Mouse (Mus musculus) stomach, embryonic 15.5 days (tissue): ENCODE measurements around the gene Pik3c2a. TPM values are rescaled to one million over a fixed set of nuclear protein-coding genes. Genes with fewer than 3 reads are reported as not detected.
A peak's percentile ranks its signal among the peaks of the same experiment; 100 is the strongest.

Source experiments
- ATAC-seq: fragments of 200-750 bp; cut with Nextera tagmentation; 2 replicates; pipeline ENCODE4 v1.8.0; 2017; ENCODE audit warnings: low read depth, moderate number of reproducible peaks, moderate TSS enrichment; ENCODE audit not compliant: insufficient read depth, low FRiP score
- H3K27ac ChIP-seq: fragments of 300-500 bp; sonication (generic); 2 replicates; pipeline ENCODE4 v1.5.1; 2015; ENCODE audit warnings: mild to moderate bottlenecking, inconsistent platforms
- H3K27me3 ChIP-seq: fragments of 300-500 bp; sonication (generic); replicated peaks from 2 replicates; pipeline ENCODE4 v1.6.1; 2015; ENCODE audit warnings: inconsistent platforms
- H3K36me3 ChIP-seq: fragments of 300-500 bp; sonication (generic); 2 replicates; pipeline ENCODE4 v1.6.1; 2015; ENCODE audit warnings: inconsistent platforms
- H3K4me1 ChIP-seq: fragments of 300-500 bp; sonication (generic); 2 replicates; pipeline ENCODE4 v1.6.1; 2015; ENCODE audit warnings: inconsistent platforms
- H3K4me2 ChIP-seq: fragments of 300-500 bp; sonication (generic); 2 replicates; pipeline ENCODE4 v1.6.1; 2015; ENCODE audit warnings: mild to moderate bottlenecking, inconsistent platforms
- H3K4me3 ChIP-seq: fragments of 300-500 bp; sonication (generic); replicated peaks from 2 replicates; pipeline ENCODE4 v1.5.1; 2015; ENCODE audit warnings: inconsistent platforms
- H3K9ac ChIP-seq: fragments of 300-500 bp; sonication (generic); 2 replicates; pipeline ENCODE4 v1.6.1; 2015; ENCODE audit warnings: inconsistent platforms
- H3K9me3 ChIP-seq: fragments of 300-500 bp; sonication (generic); 2 replicates; pipeline ENCODE4 v1.6.1; 2016; ENCODE audit warnings: inconsistent platforms
- WGBS: fragments of 180-500 bp; shearing (Covaris S2); methylation state at CpG from one replicate; pipeline ENCODE4 v1.1.7; 2015; 5-methylcytosine and 5-hydroxymethylcytosine counted together
- polyA plus RNA-seq: library from polyadenylated mRNA; unstranded; fragments of >200 nt; fragmentation: Nextera tagmentation; extraction: Ambion mirVana; gene quantifications from 2 replicates; pipeline ENCODE4 v1.2.1, GENCODE M21; 2015

Pik3c2a gene
- polyA plus RNA-seq, 1 experiment from 2014 or later = 26.4 TPM

- no peak overlapping the region for H3K9ac ChIP-seq
- H3K27me3 ChIP-seq = no peaks in the 10 kb centered on the region
- ATAC-seq = no peak
- H3K4me2 ChIP-seq = no peak overlapping the region
- no peaks in the 10 kb centered on the region for H3K9me3 ChIP-seq
- 0 out of 2 replicates have a peak, but pooled peaks cover 4% of the 10 kb centered on the region for H3K4me1 ChIP-seq
- H3K27ac ChIP-seq = no peak overlapping the region
- no peaks in the 10 kb centered on the region for H3K36me3 ChIP-seq
- no peak overlapping the region for H3K4me3 ChIP-seq
- WGBS = 82% methylated on average over 3 of the region's 3 CpGs
Measured at GRCm38 (mm10) chr7:116446645-116447044, 3.4 kb upstream of the Pik3c2a start.

DNA sequence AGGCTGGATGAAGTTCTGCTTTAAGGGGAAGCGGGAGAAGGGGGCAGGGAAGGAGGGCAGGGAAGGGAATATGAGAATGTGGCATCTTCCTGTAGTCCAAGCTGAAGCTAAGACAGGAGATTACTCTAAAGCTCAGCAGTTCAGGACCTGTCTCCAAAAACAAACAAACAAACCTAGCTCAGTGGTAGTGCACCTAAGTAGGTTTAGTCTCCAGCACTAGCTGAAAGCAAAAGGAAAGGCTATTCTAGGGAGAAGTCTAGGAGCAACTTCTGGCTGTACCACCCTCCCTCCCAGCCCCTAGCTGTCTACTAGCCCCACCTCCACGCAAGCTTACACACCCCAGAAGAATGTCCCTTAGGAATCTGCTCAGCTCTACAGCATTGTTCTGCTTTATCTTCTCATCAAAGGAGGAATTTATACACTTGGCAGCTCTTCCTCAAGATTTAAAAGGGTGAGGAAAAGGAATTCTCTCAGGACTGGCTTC lies 1.1 kb upstream of the Pik3c2a start:
- Histone ChIP-seq H3K4me2 (peak overlapping the region; percentile 92), H3K36me3 (no peaks in the 10 kb centered on the region), H3K4me1 (0 out of 2 replicates have a peak, but pooled peaks cover 6% of the 10 kb centered on the region), H3K4me3 (peak overlapping the region; percentile 77), H3K27me3 (no peaks in the 10 kb centered on the region), H3K9me3 (no peaks in the 10 kb centered on the region), H3K9ac (peak overlapping the region; percentile 46; the same call in 1 of the 2 replicates), H3K27ac (peak overlapping the region; percentile 94)
- WGBS = 5% methylated on average over 2 of the region's 2 CpGs
- peak; percentile 61 for ATAC-seq

GRCm38 (mm10) chr7:116443697-116444325 lies 562 bp upstream of the Pik3c2a start:
- Histone ChIP-seq H3K27me3 (no peaks in the 10 kb centered on the region), H3K9ac (peak overlapping the region; percentile 46; the same call in 1 of the 2 replicates), H3K9me3 (no peaks in the 10 kb centered on the region), H3K4me1 (0 out of 2 replicates have a peak, but pooled peaks cover 6% of the 10 kb centered on the region), H3K4me2 (peak overlapping the region; percentile 92), H3K4me3 (peak overlapping the region; percentile 77), H3K27ac (peak overlapping the region; percentile 94), H3K36me3 (no peaks in the 10 kb centered on the region)
- peak; percentile 24 for ATAC-seq
- WGBS = under 1% methylated on average over 38 of the region's 38 CpGs

- Histone ChIP-seq H3K4me2 (peak overlapping the region; percentile 92), H3K36me3 (no peaks in the 10 kb centered on the region), H3K27ac (no peak overlapping the region), H3K9me3 (no peaks in the 10 kb centered on the region), H3K4me1 (0 out of 2 replicates have a peak, but pooled peaks cover 6% of the 10 kb centered on the region), H3K9ac (peak overlapping the region; percentile 82; the same call in 1 of the 2 replicates), H3K27me3 (no peaks in the 10 kb centered on the region), H3K4me3 (peak overlapping the region; percentile 77)
- 6% methylated on average over 7 of the region's 7 CpGs for WGBS
- no peak for ATAC-seq
Measured at GRCm38 (mm10) chr7:116442226-116442625, 1.0 kb downstream of the Pik3c2a start.

DNA sequence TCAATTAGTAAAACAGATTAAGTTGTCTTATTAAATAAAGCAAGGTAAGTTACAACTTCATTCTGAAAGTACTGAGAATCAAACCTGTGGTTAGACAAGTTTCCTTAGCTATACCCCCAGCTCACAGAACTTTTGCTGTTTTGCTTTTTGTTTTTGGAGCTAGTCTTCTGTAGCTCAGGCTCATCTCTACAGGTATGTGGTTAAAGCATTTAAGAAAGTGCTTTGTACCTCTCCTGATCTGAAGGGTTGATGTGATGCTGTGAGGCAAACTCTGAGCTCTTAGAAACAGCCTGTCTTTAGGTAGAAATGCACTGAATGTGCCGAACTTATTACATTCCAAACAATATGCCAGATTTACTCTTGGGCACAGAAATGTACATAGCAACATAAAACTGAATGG lies 1.9 kb downstream of the Pik3c2a start:
- Histone ChIP-seq H3K27me3 (no peaks in the 10 kb centered on the region), H3K9ac (no peak overlapping the region), H3K4me3 (no peak overlapping the region), H3K9me3 (no peaks in the 10 kb centered on the region), H3K4me1 (0 out of 2 replicates have a peak, but pooled peaks cover 6% of the 10 kb centered on the region), H3K4me2 (peak overlapping the region; percentile 3; the same call in 1 of the 2 replicates), H3K36me3 (no peaks in the 10 kb centered on the region), H3K27ac (no peak overlapping the region)
- no peak for ATAC-seq
- WGBS = 58% methylated on average over 1 of the region's 1 CpGs

DNA sequence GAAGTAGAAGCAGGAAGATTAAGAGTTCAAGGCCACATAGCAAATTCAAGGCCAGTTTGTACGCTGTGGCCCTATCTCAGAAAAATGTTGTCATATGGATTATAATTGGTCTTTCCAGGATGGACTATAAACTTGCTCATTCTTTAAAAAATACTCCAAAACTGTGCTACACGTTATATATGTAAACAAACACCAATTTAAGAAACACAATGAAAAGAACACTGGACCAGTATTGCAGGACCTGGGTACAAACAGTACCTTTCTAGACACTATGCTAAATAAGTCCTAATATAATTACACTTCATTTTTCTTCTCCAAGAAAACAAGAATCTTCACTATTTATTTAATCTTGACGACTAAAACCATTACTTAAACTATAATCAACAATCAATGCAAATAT lies 11.6 kb downstream of the Pik3c2a start:
- Histone ChIP-seq H3K4me3 (no peak overlapping the region), H3K9me3 (no peaks in the 10 kb centered on the region), H3K36me3 (no peaks in the 10 kb centered on the region), H3K27ac (no peak overlapping the region), H3K27me3 (no peaks in the 10 kb centered on the region), H3K4me1 (no peaks in the 10 kb centered on the region), H3K4me2 (no peak overlapping the region), H3K9ac (no peak overlapping the region)
- WGBS = 66% methylated on average over 3 of the region's 3 CpGs
- no peak for ATAC-seq

DNA sequence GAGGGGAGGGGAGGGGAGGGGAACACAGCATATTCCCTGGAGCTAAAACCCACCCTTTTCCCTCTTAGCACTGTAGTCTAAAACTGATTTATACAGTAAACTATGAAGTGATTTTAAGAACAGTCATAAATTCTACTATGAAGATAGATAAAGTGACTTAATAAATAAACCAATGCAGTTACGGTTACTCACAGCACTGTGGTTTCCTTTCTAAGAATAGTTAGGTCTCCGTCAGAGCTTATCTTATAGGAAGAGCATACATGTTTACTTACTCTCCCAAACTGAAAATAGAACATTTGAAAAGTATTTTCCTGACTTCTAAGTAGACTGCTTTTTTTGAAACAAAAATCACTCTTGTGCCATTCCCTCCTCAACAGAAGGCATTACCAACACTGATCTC lies 12.3 kb downstream of the Pik3c2a start:
- Histone ChIP-seq H3K27me3 (no peaks in the 10 kb centered on the region), H3K9me3 (no peaks in the 10 kb centered on the region), H3K4me1 (no peaks in the 10 kb centered on the region), H3K4me2 (no peak overlapping the region), H3K9ac (no peak overlapping the region), H3K36me3 (no peaks in the 10 kb centered on the region), H3K4me3 (no peak overlapping the region), H3K27ac (no peak overlapping the region)
- ATAC-seq = no peak
- 35% methylated on average over 2 of the region's 2 CpGs for WGBS

DNA sequence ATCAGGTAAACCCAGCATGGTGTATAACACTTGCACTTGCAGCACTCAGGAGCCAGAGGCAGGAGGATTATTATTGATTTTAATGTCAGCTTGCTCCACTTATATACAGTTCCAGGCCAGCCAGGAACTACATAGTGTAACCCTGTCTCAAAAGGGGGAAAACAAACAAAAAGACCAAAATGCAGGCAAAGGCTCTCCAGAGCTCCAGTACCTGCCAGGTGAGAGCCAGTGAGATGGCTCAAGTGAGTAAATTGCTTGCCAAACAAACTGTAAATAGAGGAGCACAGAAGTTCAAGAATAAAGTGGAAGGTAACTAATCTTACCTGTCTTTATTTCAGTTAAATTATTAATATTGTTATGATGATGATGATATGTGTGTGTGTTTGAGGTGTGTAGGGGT lies 16.0 kb downstream of the Pik3c2a start:
- Histone ChIP-seq H3K27me3 (no peaks in the 10 kb centered on the region), H3K36me3 (no peaks in the 10 kb centered on the region), H3K9me3 (no peaks in the 10 kb centered on the region), H3K27ac (no peak overlapping the region), H3K4me1 (no peaks in the 10 kb centered on the region), H3K4me3 (no peak overlapping the region), H3K4me2 (no peak overlapping the region), H3K9ac (no peak overlapping the region)
- no peak for ATAC-seq

DNA sequence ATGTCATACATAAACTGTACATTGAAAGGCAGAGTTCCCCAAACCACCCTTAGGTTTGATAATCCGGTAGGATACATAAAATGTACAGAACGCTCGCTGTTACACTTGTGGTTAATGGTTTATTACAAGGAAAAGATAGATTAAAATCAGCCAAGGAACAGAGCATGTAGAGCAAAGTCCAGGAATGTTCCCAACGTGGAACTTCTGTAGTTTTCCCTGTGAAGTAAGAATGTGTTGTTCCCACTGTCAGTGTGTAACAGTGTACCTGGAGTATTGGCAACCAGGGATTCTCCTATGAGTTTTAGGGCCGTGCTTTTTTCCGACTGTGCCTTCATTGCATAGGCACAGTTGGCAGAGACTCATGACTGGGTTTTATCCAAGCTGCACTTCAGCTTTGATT lies 17.5 kb downstream of the Pik3c2a start:
- no peaks in the 10 kb centered on the region for H3K4me1 ChIP-seq
- H3K4me2 ChIP-seq = no peak overlapping the region
- H3K27me3 ChIP-seq = no peaks in the 10 kb centered on the region
- 0 out of 2 replicates have a peak overlapping the region, but pooled peaks have one; percentile 26 for H3K27ac ChIP-seq
- H3K9me3 ChIP-seq = no peaks in the 10 kb centered on the region
- H3K4me3 ChIP-seq = no peak overlapping the region
- ATAC-seq = no peak
- H3K36me3 ChIP-seq = no peaks in the 10 kb centered on the region
- 75% methylated on average over 6 of the region's 6 CpGs for WGBS
- H3K9ac ChIP-seq = no peak overlapping the region

DNA sequence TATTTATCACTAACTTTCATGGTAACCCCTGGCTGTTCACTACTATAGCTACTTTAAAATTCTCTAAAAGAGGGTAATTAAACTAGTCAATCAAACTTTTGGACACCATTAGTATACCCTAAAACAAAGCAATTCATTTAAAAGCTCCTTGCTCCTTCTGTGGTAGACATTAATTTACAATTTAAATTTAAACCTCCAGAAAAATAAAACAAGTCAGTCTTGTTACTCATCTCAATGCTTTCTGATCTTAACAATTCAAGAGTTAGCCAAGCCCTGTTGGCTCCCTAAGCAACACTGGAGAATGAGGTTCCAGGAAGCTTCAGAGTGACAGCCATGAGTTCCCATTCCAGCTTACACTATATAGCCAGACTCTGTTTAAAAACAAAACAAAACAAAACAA lies 22.2 kb downstream of the Pik3c2a start:
- no peak for ATAC-seq
- Histone ChIP-seq H3K36me3 (no peaks in the 10 kb centered on the region), H3K27ac (no peak overlapping the region), H3K9me3 (no peaks in the 10 kb centered on the region), H3K4me1 (no peaks in the 10 kb centered on the region), H3K4me3 (no peak overlapping the region), H3K4me2 (no peak overlapping the region), H3K9ac (no peak overlapping the region), H3K27me3 (no peaks in the 10 kb centered on the region)

- WGBS = 27% methylated on average over 1 of the region's 1 CpGs
- peak overlapping the region; percentile 21; the same call in 1 of the 2 replicates for H3K27ac ChIP-seq
- ATAC-seq = no peak
- no peak overlapping the region for H3K9ac ChIP-seq
- H3K9me3 ChIP-seq = no peaks in the 10 kb centered on the region
- H3K36me3 ChIP-seq = 0 out of 2 replicates have a peak, but pooled peaks cover 4% of the 10 kb centered on the region
- no peaks in the 10 kb centered on the region for H3K27me3 ChIP-seq
- H3K4me2 ChIP-seq = no peak overlapping the region
- H3K4me3 ChIP-seq = no peak overlapping the region
- H3K4me1 ChIP-seq = no peaks in the 10 kb centered on the region
Measured at GRCm38 (mm10) chr7:116409438-116409837, 33.8 kb downstream of the Pik3c2a start.

DNA sequence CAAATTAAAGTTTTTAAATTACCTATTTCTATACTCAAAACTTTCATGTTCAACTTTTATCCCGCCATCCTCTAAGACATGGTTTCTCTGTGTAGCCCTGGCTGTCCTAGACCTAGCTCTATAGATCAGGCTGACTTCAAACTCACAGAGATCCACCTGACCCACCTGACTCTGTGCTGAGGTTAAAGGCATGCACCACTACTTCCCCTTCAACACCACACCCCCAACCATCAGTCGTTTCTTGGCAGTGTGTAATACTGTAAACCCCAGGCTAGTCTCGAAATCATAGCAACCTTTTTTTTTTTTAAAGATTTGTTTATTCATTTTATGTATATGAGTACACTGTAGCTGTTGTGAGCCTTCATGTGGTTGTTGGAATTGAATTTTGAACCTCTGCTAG lies 50.9 kb downstream of the Pik3c2a start:
- WGBS = 76% methylated on average over 3 of the region's 3 CpGs

More for the DNA sequence above, 50.9 kb downstream of the Pik3c2a start:
- no peak overlapping the region for H3K4me3 ChIP-seq
- no peaks in the 10 kb centered on the region for H3K27me3 ChIP-seq
- no peak for ATAC-seq
- no peak overlapping the region for H3K27ac ChIP-seq
- H3K4me2 ChIP-seq = no peak overlapping the region
- H3K4me1 ChIP-seq = no peaks in the 10 kb centered on the region
- H3K9me3 ChIP-seq = no peaks in the 10 kb centered on the region
- no peaks in the 10 kb centered on the region for H3K36me3 ChIP-seq
- no peak overlapping the region for H3K9ac ChIP-seq
